Comparison of ENCODE assay signal across 8 mouse cellular contexts in the genomic region with DNA sequence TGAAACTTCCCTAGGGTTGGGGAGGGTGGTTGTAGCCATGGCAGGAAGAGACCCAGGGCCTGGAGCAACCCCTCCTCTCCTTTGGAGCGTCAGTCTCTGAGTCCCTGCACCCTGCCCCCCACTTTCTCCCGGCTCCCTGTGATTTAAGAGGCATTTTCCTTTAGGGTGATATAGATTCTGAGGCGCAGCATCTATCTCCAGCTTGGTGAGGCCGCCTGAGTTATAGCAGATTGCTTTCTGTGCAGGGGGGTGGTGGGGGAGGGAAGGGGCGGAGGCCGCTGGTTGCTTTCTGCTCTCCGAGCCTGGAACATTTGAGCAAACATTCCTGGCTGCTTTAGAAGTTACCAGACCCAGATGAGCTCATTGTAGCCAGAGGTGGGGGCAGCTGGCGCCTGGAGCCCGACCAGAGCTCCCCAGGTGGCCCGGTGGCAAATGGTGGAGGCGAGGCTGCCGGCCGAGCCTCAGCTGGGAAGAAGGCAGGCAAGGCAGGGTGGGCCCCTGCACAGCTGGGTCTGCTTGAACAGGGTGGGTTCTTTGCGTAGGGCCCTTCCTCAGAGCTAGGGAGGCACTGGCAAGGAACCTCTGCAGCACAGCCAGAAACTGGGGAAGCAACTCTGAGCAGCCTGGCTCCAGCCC. TPM values are rescaled to one million over a fixed set of nuclear protein-coding genes. Genes with fewer than 3 reads are reported as not detected.
DNase-seq lines count a peak whose midpoint lies in the region; ATAC-seq and TF ChIP-seq lines count a peak whose summit lies in the region.

No protein-coding gene starts in this region.

- ATAC-seq in forebrain, embryonic 16.5 days, result peak; percentile 45; the same call in 1 of the 2 replicates
- ATAC-seq in hindbrain, embryonic 15.5 days (ENCODE audit: low FRiP score, low read depth), result peak; percentile 38; the same call in 1 of the 2 replicates

- peak; percentile 51 for DNase-seq in brain, embryonic 14.5 days (ENCODE audit: low read depth)
- DNase-seq in mesoderm, embryonic 11.5 days (ENCODE audit: low read depth, low spot score), result peak; percentile 68
- no peak for DNase-seq in right cerebral cortex, postnatal 25 days
- no peak for DNase-seq in layer of hippocampus, adult 9-11 months
- DNase-seq in adrenal gland, adult 2 months, result no peak
- no peak for DNase-seq in left cerebral cortex, postnatal 36 days (ENCODE audit: low spot score in 2 of 2)

- no peak for TF ChIP-seq CTCF in brain, embryonic 14.5 days (IDR thresholded peaks at IDR 0.05; ENCODE audit: borderline replicate concordance, extremely low read depth, insufficient read depth, insufficient read length)

- H3K27ac ChIP-seq in forebrain, embryonic 16.5 days (ENCODE audit: low read length), result no peak overlapping the region
- 0 out of 2 replicates have a peak overlapping the region, but pooled peaks have one; percentile 19 for H3K27ac ChIP-seq in hindbrain, embryonic 15.5 days (replicated peaks)

- intact Hi-C loops in left cerebral cortex, postnatal 36 days (cut with DNase I), result no loop called here

- no peak overlapping the region for H3K9ac ChIP-seq in forebrain, embryonic 16.5 days (replicated peaks; ENCODE audit: low read depth, low read length)
- H3K9ac ChIP-seq in hindbrain, embryonic 15.5 days, result no peak overlapping the region

- no peak for TF ChIP-seq POLR2A in brain, embryonic 14.5 days (IDR thresholded peaks at IDR 0.05; ENCODE audit: borderline replicate concordance, extremely low read depth, insufficient read depth, insufficient read length, poor library complexity, severe bottlenecking)

- 16% methylated on average over 14 of the region's 14 CpGs for WGBS in forebrain, embryonic 16.5 days
- 22% methylated on average over 14 of the region's 14 CpGs for WGBS in hindbrain, embryonic 15.5 days

- H3K4me3 ChIP-seq in forebrain, embryonic 16.5 days (replicated peaks; ENCODE audit: low read length), result no peak overlapping the region
- no peak overlapping the region for H3K4me3 ChIP-seq in hindbrain, embryonic 15.5 days

- no peaks in the 10 kb centered on the region for H3K36me3 ChIP-seq in forebrain, embryonic 16.5 days (ENCODE audit: control insufficient read depth, insufficient read depth)
- no peaks in the 10 kb centered on the region for H3K36me3 ChIP-seq in hindbrain, embryonic 15.5 days

- no peaks in the 10 kb centered on the region for H3K27me3 ChIP-seq in forebrain, embryonic 16.5 days (replicated peaks; ENCODE audit: control insufficient read depth, insufficient read depth, low read length)
- H3K27me3 ChIP-seq in hindbrain, embryonic 15.5 days, result no peaks in the 10 kb centered on the region

- peaks cover 11% of the 10 kb centered on the region for H3K4me1 ChIP-seq in forebrain, embryonic 16.5 days (replicated peaks; ENCODE audit: control insufficient read depth, insufficient read depth, low read length)
- H3K4me1 ChIP-seq in hindbrain, embryonic 15.5 days (replicated peaks), result peaks cover 17% of the 10 kb centered on the region

- H3K4me2 ChIP-seq in forebrain, embryonic 16.5 days (ENCODE audit: low read length), result no peak overlapping the region
- 0 out of 2 replicates have a peak overlapping the region, but pooled peaks have one; percentile 14 for H3K4me2 ChIP-seq in hindbrain, embryonic 15.5 days

- H3K9me3 ChIP-seq in forebrain, embryonic 16.5 days (ENCODE audit: control insufficient read depth, low read length), result no peaks in the 10 kb centered on the region
- no peaks in the 10 kb centered on the region for H3K9me3 ChIP-seq in hindbrain, embryonic 15.5 days

RNA-seq across cellular contexts. Expression of gene Mn1, which starts 8.6 kb away (rescaled TPM):
- polyA plus RNA-seq in brain, embryonic 14.5 days (2012; rRNA removed), result 46.8 and 54.3 TPM in 2 replicates
- polyA plus RNA-seq in forebrain, embryonic 16.5 days (2015; fragmentation: Nextera tagmentation; extraction: Ambion mirVana), result 99.6 and 106 TPM in 2 replicates
- polyA plus RNA-seq in hindbrain, embryonic 15.5 days (2015; fragmentation: Nextera tagmentation; extraction: Ambion mirVana), result 38.7 and 40.3 TPM in 2 replicates
- 1 to 10 TPM; 3.0 to 5.6 TPM for total RNA-seq in adrenal gland, adult 2 months (2021)
- 4.7 and 4.8 TPM in 2 replicates for polyA plus RNA-seq in adrenal gland, adult 2 months (2012; rRNA removed)
- 10 to 100 TPM; 57.4 to 69.7 TPM for total RNA-seq in left cerebral cortex, postnatal 36 days (2021)

Comparison
In these comparisons a context has a peak if more than half of its experiments do, and no peak if none do; other contexts are left out.
1. DNase-seq: peak in brain, embryonic 14.5 days (single experiment) and mesoderm, embryonic 11.5 days (single experiment); none in right cerebral cortex, postnatal 25 days (single experiment), layer of hippocampus, adult 9-11 months (single experiment), adrenal gland, adult 2 months (single experiment) and left cerebral cortex, postnatal 36 days (0 of 2).